Mouse (Mus musculus) MN1 (cell line): ENCODE measurements around the gene Cltc.
A peak's percentile ranks its signal among the peaks of the same experiment; 100 is the strongest.
"Not testable (repeated sequence)": the region's sequence is repeated elsewhere in the genome, so short reads cannot be mapped to it uniquely, and the experiment has no call there.

Source experiments
- DNase-seq: peaks from one replicate; pipeline ENCODE4 v3.0.0-alpha.2; 2016; ENCODE audit warnings: low spot score

Cltc gene

DNA sequence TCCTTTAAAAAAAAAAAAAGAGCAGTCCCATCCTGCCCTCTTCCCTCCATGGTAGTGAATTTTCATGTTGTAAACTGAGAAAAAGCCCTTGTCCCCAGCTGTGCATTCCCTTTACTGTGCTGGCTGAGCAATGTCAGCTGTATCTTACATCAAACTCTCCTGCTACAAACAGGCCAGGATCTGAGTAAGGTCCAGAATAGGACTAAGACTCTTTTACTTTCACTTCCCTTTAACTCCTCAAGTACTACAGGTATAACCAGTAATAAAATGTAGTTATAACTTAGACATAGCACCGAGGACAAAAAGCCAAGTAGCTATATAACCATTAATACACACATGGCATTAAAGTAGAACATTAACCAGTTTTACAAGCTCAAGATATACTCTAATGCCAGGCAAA is 18.4 kb downstream of the Cltc start:
- no peak for DNase-seq

DNA sequence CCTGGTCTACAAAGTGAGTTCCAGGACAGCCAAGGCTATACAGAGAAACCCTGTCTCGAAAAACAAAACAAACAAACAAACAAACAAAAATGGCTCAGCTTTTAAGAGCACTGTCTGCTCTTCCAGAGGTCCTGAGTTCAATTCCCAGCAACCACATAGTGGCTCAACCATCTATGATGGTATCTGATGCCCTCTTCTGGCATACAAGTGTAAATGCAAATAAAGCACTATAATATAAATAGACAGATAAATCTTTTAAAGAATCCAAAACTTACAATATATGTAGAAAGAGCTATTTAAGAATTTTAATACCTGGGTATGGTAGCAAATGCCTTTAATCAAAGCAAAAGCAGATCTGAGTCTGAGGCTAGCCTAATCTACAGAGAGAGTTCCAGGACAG is 19.1 kb downstream of the Cltc start:
- DNase-seq = not testable (repeated sequence)

GRCm38 (mm10) chr11:86737301-86738000 is 19.9 kb downstream of the Cltc start:
- DNase-seq = no peak

GRCm38 (mm10) chr11:86734993-86735392 is 22.4 kb downstream of the Cltc start:
- no peak for DNase-seq

DNA sequence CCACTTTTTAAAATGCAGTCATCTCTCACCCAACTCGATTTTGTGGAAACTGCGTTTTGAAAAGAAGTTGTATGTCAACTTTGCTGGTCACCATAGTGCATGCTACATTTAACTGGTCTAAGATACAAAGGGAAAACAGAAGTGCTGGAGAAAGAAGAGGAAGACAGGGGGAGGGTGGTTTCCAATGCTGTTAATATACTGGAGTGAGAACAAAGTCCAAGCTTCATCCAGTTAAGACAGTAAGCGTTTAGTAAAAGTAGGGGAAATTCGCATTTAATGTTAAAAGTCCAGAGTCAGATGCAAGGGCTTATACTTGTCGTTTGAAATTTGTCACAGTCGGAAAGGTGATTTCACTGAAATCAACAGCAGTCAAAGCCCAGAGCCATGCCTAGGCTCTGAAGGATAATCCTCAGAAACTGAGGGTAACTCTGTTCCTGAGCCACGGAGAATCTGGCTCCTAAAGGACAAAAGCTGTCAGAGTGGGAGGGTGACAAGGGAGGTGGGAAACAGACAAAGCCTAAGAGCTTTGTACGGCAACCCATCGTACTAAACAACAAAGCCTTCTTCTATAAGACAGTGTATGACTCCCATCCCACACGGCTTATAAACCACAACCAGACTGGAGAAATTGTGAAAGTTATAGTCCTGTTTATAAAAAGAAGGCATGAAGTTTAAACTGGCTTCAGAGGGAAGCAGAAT is 23.0 kb downstream of the Cltc start:
- DNase-seq = no peak

- DNase-seq = no peak
These were observed 25.9 kb downstream of the Cltc start for GRCm38 (mm10) chr11:86731443-86731842.

DNA sequence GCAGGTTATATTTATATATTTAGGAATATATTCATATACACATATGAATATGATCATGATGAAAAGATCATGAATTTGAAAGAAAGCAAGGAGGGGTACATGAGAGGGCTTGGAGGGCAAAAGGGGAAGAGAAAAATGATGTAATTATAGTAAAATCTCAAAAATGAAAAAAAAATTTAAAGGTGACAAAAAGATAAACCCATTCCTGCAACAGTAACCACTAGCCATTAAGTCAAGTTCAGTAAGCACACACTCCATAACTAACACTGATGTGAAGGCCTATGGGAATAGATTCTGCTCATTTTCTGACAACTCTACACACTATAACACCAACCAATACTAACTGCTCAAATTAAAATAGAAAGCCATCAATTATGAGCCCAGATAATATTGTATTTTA is 31.8 kb downstream of the Cltc start:
- no peak for DNase-seq

DNA sequence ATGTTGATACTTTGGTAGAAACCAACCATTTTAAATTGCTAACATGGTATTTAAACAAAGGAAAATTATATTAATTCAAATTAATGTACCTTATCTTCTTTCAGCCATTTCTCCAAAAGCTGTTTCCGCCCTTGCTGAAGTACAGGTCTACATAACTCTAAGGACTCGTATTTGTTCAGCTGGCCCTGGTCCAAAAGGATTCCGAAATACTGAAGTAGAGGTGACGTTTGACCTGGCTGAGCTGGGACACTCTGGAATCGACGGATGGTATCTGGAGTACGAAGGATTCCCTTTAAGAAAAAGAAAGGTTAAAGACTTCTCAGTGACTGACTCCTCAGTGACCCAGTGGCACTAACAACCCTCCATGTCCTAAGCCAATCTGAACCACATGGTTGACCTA is 32.4 kb downstream of the Cltc start:
- no peak for DNase-seq

DNA sequence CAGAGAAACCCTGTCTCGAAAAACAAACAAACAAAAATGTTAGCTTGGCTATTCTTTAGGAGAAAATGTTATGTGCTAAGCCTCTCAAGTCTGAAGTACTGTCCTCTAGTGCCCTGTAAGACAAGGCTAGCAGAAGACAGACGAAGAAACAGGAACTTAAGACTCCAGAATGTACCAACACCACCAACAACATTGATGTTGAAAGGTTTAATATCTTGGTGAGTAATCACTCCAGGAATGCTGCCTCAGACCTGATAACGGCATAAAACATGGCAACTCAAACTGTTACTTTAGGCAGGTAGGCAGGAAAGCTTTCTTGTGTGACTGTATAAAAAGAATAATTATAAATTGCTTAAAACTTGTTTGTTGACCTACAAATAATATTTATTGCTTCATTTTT is 33.4 kb downstream of the Cltc start:
- DNase-seq = no peak

DNA sequence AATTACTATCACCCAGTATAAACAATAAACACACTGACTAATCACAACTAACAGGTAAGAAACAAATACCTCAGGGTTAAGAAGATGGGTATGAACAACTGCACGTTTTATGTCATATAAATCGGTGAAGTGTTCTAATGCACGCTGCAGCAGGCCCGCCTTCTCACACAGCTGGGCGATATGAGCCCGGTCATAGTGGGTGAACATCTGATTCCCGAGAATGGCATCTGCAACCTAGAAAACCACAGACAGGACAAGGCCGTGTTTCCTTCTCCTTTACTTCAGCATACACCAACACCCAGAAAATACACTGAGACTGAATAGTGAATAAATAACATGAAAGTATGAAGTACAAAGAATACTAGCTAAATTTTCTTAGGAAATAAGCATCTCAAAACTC is 38.0 kb downstream of the Cltc start:
- DNase-seq = no peak

DNA sequence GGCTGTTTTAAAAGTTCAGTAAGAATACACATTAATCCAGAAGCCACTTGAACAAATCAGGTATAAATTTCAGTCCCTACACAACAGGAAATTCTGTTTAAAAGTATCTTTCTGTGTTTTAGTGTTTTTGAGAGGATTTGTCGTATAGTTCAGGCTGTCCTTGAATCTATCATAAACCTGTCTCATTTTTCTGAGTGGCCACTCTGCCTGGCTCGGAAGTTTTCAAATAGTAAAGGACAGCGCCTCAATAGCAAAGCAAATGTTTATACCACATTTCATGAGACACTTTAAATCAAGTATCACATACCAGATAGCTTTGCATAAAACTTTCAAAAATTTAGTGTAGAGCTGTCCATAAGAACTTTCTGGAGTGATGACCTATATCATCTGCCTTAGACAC is 39.0 kb downstream of the Cltc start:
- no peak for DNase-seq

GRCm38 (mm10) chr11:86717306-86718065 is 39.9 kb downstream of the Cltc start:
- no peak for DNase-seq

- DNase-seq = no peak
These were observed 42.8 kb downstream of the Cltc start for GRCm38 (mm10) chr11:86714606-86715005.

GRCm38 (mm10) chr11:86701151-86701550 is 56.2 kb downstream of the Cltc start:
- no peak for DNase-seq

DNA sequence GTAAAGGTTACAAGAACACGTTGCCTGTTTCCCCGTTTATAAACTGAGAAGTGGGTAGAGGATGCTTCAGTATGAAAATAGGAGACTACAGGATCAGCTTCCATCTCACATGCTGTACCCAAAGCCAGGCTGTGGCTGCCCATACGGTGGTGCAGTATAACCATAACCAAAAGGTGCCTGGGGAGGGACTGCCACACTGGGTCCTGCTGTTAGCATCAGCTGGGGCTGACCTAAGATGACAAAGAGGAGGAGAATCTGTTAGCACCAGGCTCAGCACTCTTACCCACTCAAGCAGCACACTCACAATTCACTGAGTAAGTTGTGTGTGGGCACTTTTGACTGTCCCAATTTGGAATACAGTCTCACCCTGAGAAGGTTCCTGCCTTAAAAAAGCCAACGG is 61.9 kb downstream of the Cltc start:
- no peak for DNase-seq

GRCm38 (mm10) chr11:86692546-86692945 is 64.8 kb downstream of the Cltc start:
- no peak for DNase-seq

- DNase-seq = no peak
These were observed 65.4 kb downstream of the Cltc start for GRCm38 (mm10) chr11:86691956-86692355.

DNA sequence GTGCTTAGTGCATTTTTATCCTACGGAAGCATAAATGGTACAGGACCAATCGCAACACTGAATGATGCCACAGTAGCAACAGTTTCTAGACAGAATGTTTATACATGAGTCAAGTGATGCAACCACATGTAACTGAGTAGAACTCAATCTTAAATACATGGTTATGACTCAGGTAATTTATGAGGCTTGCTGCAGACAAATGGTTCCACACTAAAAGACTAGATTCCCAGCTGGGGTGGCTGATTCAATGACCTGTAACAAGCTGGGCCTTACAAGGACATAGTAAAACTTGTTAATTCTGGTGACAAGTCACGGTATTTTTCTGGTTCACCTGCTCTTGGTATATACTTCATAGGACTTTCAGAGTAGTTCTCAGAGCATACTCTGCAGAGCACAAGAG is 65.9 kb downstream of the Cltc start:
- DNase-seq = peak; percentile 87

DNA sequence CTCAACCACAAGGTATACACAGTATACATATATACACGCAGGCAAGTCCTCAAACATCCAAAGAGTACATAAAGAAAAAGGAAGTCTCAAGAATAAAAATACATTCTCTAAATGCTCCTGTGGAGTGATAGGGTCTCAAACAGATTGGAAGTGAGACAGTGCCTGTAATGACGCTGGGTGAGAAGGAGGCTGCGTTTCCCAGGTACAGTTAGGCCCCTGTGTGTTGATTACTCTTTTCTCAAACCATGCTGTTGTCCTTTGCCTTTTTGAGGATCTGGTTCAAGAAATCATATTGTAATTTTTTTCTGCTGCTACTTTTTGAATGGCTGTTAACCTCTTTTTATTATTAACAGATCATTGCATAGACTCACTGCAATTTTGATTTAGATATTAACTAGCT is 67.0 kb downstream of the Cltc start:
- DNase-seq = no peak

GRCm38 (mm10) chr11:86685366-86685765 is 72.0 kb downstream of the Cltc start:
- DNase-seq = no peak

DNA sequence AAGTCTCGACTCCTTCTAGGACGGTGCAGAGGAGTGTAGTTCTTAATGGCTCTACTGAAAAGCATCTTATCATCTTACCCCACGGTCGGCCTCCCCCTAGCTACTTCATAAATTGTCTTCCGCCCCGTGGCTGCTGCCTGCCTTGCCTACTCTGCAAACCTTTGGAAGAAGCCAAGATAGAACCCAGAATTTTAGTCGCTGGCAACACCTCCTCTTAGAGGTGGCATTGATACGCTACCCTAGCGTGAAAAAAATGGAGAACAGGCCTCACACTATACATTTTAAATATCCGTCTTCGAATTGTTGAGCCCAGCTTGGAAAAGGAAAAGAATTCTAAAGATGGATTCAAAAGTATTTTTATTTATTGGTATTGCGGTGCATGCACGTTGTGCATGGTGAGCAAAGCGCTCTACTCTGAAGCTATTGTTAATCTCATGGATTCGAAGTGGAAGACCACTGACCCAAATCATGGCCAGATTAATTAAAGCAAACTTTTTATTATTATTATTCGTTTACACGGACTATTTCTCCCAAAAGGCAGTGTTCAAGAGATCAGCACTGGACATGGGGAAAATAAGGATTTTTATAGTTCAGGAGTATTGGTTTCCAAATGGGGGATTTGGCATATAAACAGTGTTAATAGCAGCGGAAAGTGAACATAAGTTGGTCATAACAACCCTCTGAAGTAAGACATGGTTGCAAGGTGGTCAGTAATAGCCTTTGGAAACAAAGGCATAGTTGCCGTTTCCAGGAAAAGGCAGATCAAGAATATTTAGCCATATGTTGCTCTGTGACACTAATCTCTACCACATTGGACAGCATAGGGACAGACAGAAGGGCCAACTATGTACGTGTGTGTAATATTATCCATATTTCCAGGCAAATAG is 73.0 kb downstream of the Cltc start:
- DNase-seq = no peak
